Comparison of ENCODE assay signal across 8 mouse cellular contexts in genomic region chr9:120583314-120583713, GRCm38 (mm10). TPM values are rescaled to one million over a fixed set of nuclear protein-coding genes. Genes with fewer than 3 reads are reported as not detected.
DNase-seq lines count a peak whose midpoint lies in the region; ATAC-seq and TF ChIP-seq lines count a peak whose summit lies in the region.

No protein-coding gene starts in this region.

- H3K27ac ChIP-seq in heart, embryonic 16.5 days (ENCODE audit: low read length): no peak overlapping the region; the same call in 1 of the 2 replicates
- H3K27ac ChIP-seq in CH12.LX (ENCODE audit: insufficient read depth, low read depth): no peak overlapping the region
- H3K27ac ChIP-seq in forebrain, embryonic 16.5 days (ENCODE audit: low read length): no peak overlapping the region

- H3K9me3 ChIP-seq in heart, embryonic 16.5 days (replicated peaks; ENCODE audit: control insufficient read depth, low read length): no peaks in the 10 kb centered on the region
- H3K9me3 ChIP-seq in CH12.LX (replicated peaks; ENCODE audit: low read length): no peaks in the 10 kb centered on the region
- no peaks in the 10 kb centered on the region for H3K9me3 ChIP-seq in forebrain, embryonic 16.5 days (ENCODE audit: control insufficient read depth, low read length)

- dilution Hi-C loops in CH12.LX (cut with MboI; ENCODE audit: extremely low pct_ligation_motif_present, extremely low pct_unique_long_range_greater_than_20kb, low sequenced_read_pairs): no loop called here

- H3K9ac ChIP-seq in heart, embryonic 16.5 days (ENCODE audit: low read length): peak overlapping the region; percentile 80; the same call in 1 of the 2 replicates
- H3K9ac ChIP-seq in CH12.LX (ENCODE audit: insufficient read depth, low read depth): no peak overlapping the region
- no peak overlapping the region for H3K9ac ChIP-seq in forebrain, embryonic 16.5 days (replicated peaks; ENCODE audit: low read depth, low read length)

- 77% methylated on average over 3 of the region's 3 CpGs for WGBS in heart, embryonic 16.5 days
- 66% methylated on average over 3 of the region's 3 CpGs for WGBS in forebrain, embryonic 16.5 days

- no peak for TF ChIP-seq EP300 in CH12.LX (IDR thresholded peaks at IDR 0.05; ENCODE audit: low read length)

- TF ChIP-seq RAD21 in CH12.LX (IDR thresholded peaks at IDR 0.05; ENCODE audit: low read depth, low read length): no peak

- no peak for TF ChIP-seq POLR2A in CH12.LX (IDR thresholded peaks at IDR 0.05; ENCODE audit: low read depth, low read length)

- H3K4me1 ChIP-seq in heart, embryonic 16.5 days (ENCODE audit: control insufficient read depth, insufficient read depth, low read length): 0 out of 2 replicates have a peak, but pooled peaks cover 3% of the 10 kb centered on the region
- peaks cover 14 to 33% of the 10 kb centered on the region in 2 experiments for H3K4me1 ChIP-seq in CH12.LX (ENCODE audit: control insufficient read depth in 1 of 2, insufficient read depth in 2 of 2)
- H3K4me1 ChIP-seq in forebrain, embryonic 16.5 days (replicated peaks; ENCODE audit: control insufficient read depth, insufficient read depth, low read length): peaks cover 14% of the 10 kb centered on the region

- H3K4me2 ChIP-seq in heart, embryonic 16.5 days (ENCODE audit: low read depth, low read length): peak overlapping the region; percentile 90
- H3K4me2 ChIP-seq in CH12.LX (ENCODE audit: insufficient read depth, low read depth, poor library complexity, severe bottlenecking): peak overlapping the region; percentile 75
- H3K4me2 ChIP-seq in forebrain, embryonic 16.5 days (ENCODE audit: low read length): peak overlapping the region; percentile 52; the same call in 1 of the 2 replicates

- H3K79me2 ChIP-seq in CH12.LX (replicated peaks; ENCODE audit: control insufficient read depth, extremely low read depth, insufficient read depth, poor library complexity, severe bottlenecking): no peaks in the 10 kb centered on the region

- peak in 1 of 2 experiments; percentile 24; a peak in 1 of 4 replicates for TF ChIP-seq CTCF in CH12.LX (conservative IDR thresholded peaks at IDR 0.05 in 1 of 2, IDR thresholded peaks at IDR 0.05 in 1 of 2; ENCODE audit: low read depth in 2 of 2, low read length in 2 of 2)

- H3K27me3 ChIP-seq in heart, embryonic 16.5 days (ENCODE audit: control insufficient read depth, insufficient read depth, low read length): no peaks in the 10 kb centered on the region
- H3K27me3 ChIP-seq in CH12.LX (replicated peaks): no peaks in the 10 kb centered on the region
- no peaks in the 10 kb centered on the region for H3K27me3 ChIP-seq in forebrain, embryonic 16.5 days (replicated peaks; ENCODE audit: control insufficient read depth, insufficient read depth, low read length)

- no peak overlapping the region for H3K4me3 ChIP-seq in heart, embryonic 16.5 days (ENCODE audit: low read length)
- H3K4me3 ChIP-seq in CH12.LX (replicated peaks in 1 of 3; ENCODE audit: low read depth in 2 of 3, low read length in 2 of 3, poor library complexity in 1 of 3): no peak overlapping the region
- no peak overlapping the region for H3K4me3 ChIP-seq in forebrain, embryonic 16.5 days (replicated peaks; ENCODE audit: low read length)

- no peaks in the 10 kb centered on the region for H3K36me3 ChIP-seq in heart, embryonic 16.5 days (ENCODE audit: control insufficient read depth, insufficient read depth)
- H3K36me3 ChIP-seq in CH12.LX (replicated peaks in 1 of 2; ENCODE audit: control insufficient read depth in 1 of 2, insufficient read depth in 1 of 2, low read length in 1 of 2): no peaks in the 10 kb centered on the region
- no peaks in the 10 kb centered on the region for H3K36me3 ChIP-seq in forebrain, embryonic 16.5 days (ENCODE audit: control insufficient read depth, insufficient read depth)

- no peak for DNase-seq in heart, adult 11 months
- no peak for DNase-seq in CH12.LX (ENCODE audit: extremely low read depth)
- no peak for DNase-seq in urinary bladder, adult 2 months (ENCODE audit: low spot score)
- no peak for DNase-seq in adrenal gland, postnatal 14 days
- DNase-seq in frontal cortex, postnatal 25 days (ENCODE audit: low spot score in 2 of 2): no peak

- in situ Hi-C loops in CH12.LX (cut with MboI; ENCODE audit: low pct_ligation_motif_present, low pct_unique_long_range_greater_than_20kb, low sequenced_read_pairs): no loop called here

- ATAC-seq in heart, embryonic 16.5 days (replicated peaks; ENCODE audit: extremely low read depth, insufficient read depth, low FRiP score): no peak
- no peak for ATAC-seq in forebrain, embryonic 16.5 days
- ATAC-seq in megakaryocyte progenitor cell, adult 5-6 weeks (replicated peaks; ENCODE audit: poor library complexity): peak; percentile 22; the same call in 1 of the 2 replicates

TF ChIP-seq in CH12.LX, 34 proteins besides CTCF, POLR2A, EP300 and RAD21:
- no peak for TF ChIP-seq MXI1 (IDR thresholded peaks at IDR 0.05; ENCODE audit: low read depth, low read length)
- TF ChIP-seq NELFE (IDR thresholded peaks at IDR 0.05; ENCODE audit: low read depth, low read length): no peak
- TF ChIP-seq TCF12 (IDR thresholded peaks at IDR 0.05; ENCODE audit: low read depth, low read length): no peak
- TF ChIP-seq ZMIZ1 (IDR thresholded peaks at IDR 0.05; ENCODE audit: low read depth, low read length): no peak

RNA-seq across cellular contexts. Expression of gene Rpl14, which starts 12.1 kb away (rescaled TPM):
- 375 and 390 TPM in 2 replicates for polyA plus RNA-seq in heart, embryonic 16.5 days (2015; fragmentation: Nextera tagmentation; extraction: Ambion mirVana)
- total RNA-seq in CH12.LX (2012; rRNA removed) (2,026 and 2,130 TPM in 2 replicates), CH12.LX (2014; rRNA removed) (1,346 and 1,653 TPM in 2 replicates)
- 1,081 and 1,180 TPM in 2 replicates for polyA plus RNA-seq in CH12.LX (2012; ENCODE audit: insufficient read length, low read depth)
- polyA plus RNA-seq in forebrain, embryonic 16.5 days (2015; fragmentation: Nextera tagmentation; extraction: Ambion mirVana): 400 and 407 TPM in 2 replicates
- total RNA-seq in megakaryocyte progenitor cell, adult 5-6 weeks (2015): 2,102 and 2,150 TPM in 2 replicates
- 2,250 and 2,701 TPM in 2 replicates for total RNA-seq in megakaryocyte progenitor cell, adult 5-6 weeks (2017)
- polyA plus RNA-seq in urinary bladder, adult 2 months (2012; rRNA removed): 969 and 1,107 TPM in 2 replicates
- 552 and 628 TPM in 2 replicates for total RNA-seq in adrenal gland, postnatal 14 days (2021)

RNA-seq across cellular contexts. Expression of gene Entpd3, which starts 43.7 kb away (rescaled TPM):
- 0.17 and 0.84 TPM in 2 replicates for polyA plus RNA-seq in heart, embryonic 16.5 days (2015; fragmentation: Nextera tagmentation; extraction: Ambion mirVana)
- total RNA-seq in CH12.LX (2012; rRNA removed): 0.04 TPM in 1 of 2 replicates, not detected in the other
- total RNA-seq in CH12.LX (2014; rRNA removed): not detected in 2 replicates
- not detected in 2 replicates for polyA plus RNA-seq in CH12.LX (2012; ENCODE audit: insufficient read length, low read depth)
- polyA plus RNA-seq in forebrain, embryonic 16.5 days (2015; fragmentation: Nextera tagmentation; extraction: Ambion mirVana): 2.3 and 2.6 TPM in 2 replicates
- total RNA-seq in megakaryocyte progenitor cell, adult 5-6 weeks (2015): not detected in 2 replicates
- total RNA-seq in megakaryocyte progenitor cell, adult 5-6 weeks (2017): not detected in 2 replicates
- 52.9 and 67.7 TPM in 2 replicates for polyA plus RNA-seq in urinary bladder, adult 2 months (2012; rRNA removed)
- total RNA-seq in adrenal gland, postnatal 14 days (2021): 0.30 and 0.86 TPM in 2 replicates

Comparison
In these comparisons a context has a peak if more than half of its experiments do, and no peak if none do; other contexts are left out.
1. RNA of gene Entpd3, which starts 43.7 kb away (polyA plus RNA-seq): 52.9 to 67.7 TPM in urinary bladder, adult 2 months; 2.3 to 2.6 TPM in forebrain, embryonic 16.5 days, 0.17 to 0.84 TPM in heart, embryonic 16.5 days and not detected in CH12.LX; every median in the first group is over 10 times any median in the second.
2. Peak in every context shown above with its lines, with median percentiles within 50 percentile points of each other: H3K4me2 ChIP-seq.